Mouse (Mus musculus): ENCODE data around the gene Ibsp. TPM values are rescaled to one million over a fixed set of nuclear protein-coding genes. Genes with fewer than 3 reads are reported as not detected.

Gene Ibsp
- total RNA-seq, 2 experiments from 2014 or later: 0.58 to 0.73 TPM

- no peak for DNase-seq (ENCODE audit: low spot score in 2 of 2)
These were observed 41.5 kb downstream of the Ibsp start for GRCm38 (mm10) chr5:104340513-104340829.

GRCm38 (mm10) chr5:104342881-104343280, 43.9 kb downstream of the Ibsp start:
- DNase-seq (ENCODE audit: low spot score in 2 of 2): no peak

GRCm38 (mm10) chr5:104344526-104345240, 45.7 kb downstream of the Ibsp start:
- no peak for DNase-seq (ENCODE audit: low spot score in 2 of 2)

GRCm38 (mm10) chr5:104345241-104345630, 46.3 kb downstream of the Ibsp start:
- DNase-seq (ENCODE audit: low spot score in 2 of 2): no peak

- no peak for DNase-seq (ENCODE audit: low spot score in 2 of 2)
These were observed 52.1 kb downstream of the Ibsp start for GRCm38 (mm10) chr5:104351041-104351440.

GRCm38 (mm10) chr5:104351874-104352273, 52.9 kb downstream of the Ibsp start:
- DNase-seq (ENCODE audit: low spot score in 2 of 2): no peak

- no peak for DNase-seq (ENCODE audit: low spot score in 2 of 2)
These were observed 58.6 kb downstream of the Ibsp start for GRCm38 (mm10) chr5:104357575-104357974.

- DNase-seq (ENCODE audit: low spot score in 2 of 2): no peak
These were observed 59.6 kb downstream of the Ibsp start for GRCm38 (mm10) chr5:104358592-104358991.

- no peak for DNase-seq (ENCODE audit: low spot score in 2 of 2)
These were observed 60.3 kb downstream of the Ibsp start for GRCm38 (mm10) chr5:104359257-104359656.

Small RNAs within 50 kb of the gene (microRNA-seq; reads per million reads assigned to microRNA genes)
- gene Gm23616: 0 reads per million in 2 experiments

Other genes starting within 250 kb of the Ibsp start
- not detected for gene Gm17660, start 221.6 kb upstream of the Ibsp start, total RNA-seq (2021)
- gene Sparcl1, start 185.4 kb upstream of the Ibsp start, total RNA-seq (2021): 1,000 to 10,000 TPM; 1,050 to 1,141 TPM
- gene Dspp, start 128.5 kb upstream of the Ibsp start, total RNA-seq (2021): not detected
- 1 to 10 TPM in 1 of 2 experiments, under 1 TPM in 1; 0.55 to 1.4 TPM for gene Dmp1, start 96.6 kb upstream of the Ibsp start, total RNA-seq (2021)
- gene Mepe, start 26.2 kb downstream of the Ibsp start, total RNA-seq (2021): not detected
- gene Spp1, start 135.9 kb downstream of the Ibsp start, total RNA-seq (2021): 1 to 10 TPM; 3.3 to 3.5 TPM
- gene Pkd2, start 160.3 kb downstream of the Ibsp start, total RNA-seq (2021): 10 to 100 TPM; 29.8 to 32.3 TPM
- gene BC005561, start 209.2 kb downstream of the Ibsp start, total RNA-seq (2021): 10 to 100 TPM; 13.2 to 14.9 TPM